Mouse (Mus musculus): Measurements from ENCODE around the gene Kat14. TPM values are rescaled to one million over a fixed set of nuclear protein-coding genes. Genes with fewer than 3 reads are reported as not detected.
A peak's percentile ranks its signal among the peaks of the same experiment; 100 is the strongest.

The Kat14 gene
- polyA plus RNA-seq, 1 experiment from 2014 or later, result 27.5 TPM

- Histone ChIP-seq H3K4me3 (no peak overlapping the region), H3K4me2 (no peak overlapping the region), H3K36me3 (no peaks in the 10 kb centered on the region), H3K9me3 (no peaks in the 10 kb centered on the region), H3K4me1 (replicated peaks) (no peaks in the 10 kb centered on the region), H3K27me3 (no peaks in the 10 kb centered on the region), H3K9ac (no peak overlapping the region), H3K27ac (replicated peaks) (no peak overlapping the region)
- WGBS, result 83% methylated on average over 5 of the region's 5 CpGs
- no peak for ATAC-seq (ENCODE audit: low read depth)
Observed at GRCm38 (mm10) chr2:144431286-144431825, 62.6 kb downstream of the Kat14 start.

- ATAC-seq (ENCODE audit: low read depth), result no peak
- 70% methylated on average over 10 of the region's 10 CpGs for WGBS
- no peak overlapping the region for H3K4me2 ChIP-seq
Observed at GRCm38 (mm10) chr2:144435679-144436078, 66.9 kb downstream of the Kat14 start.

GRCm38 (mm10) chr2:144438424-144438823, 69.6 kb downstream of the Kat14 start:
- no peak for ATAC-seq (ENCODE audit: low read depth)
- no peak overlapping the region for H3K4me3 ChIP-seq
- no peaks in the 10 kb centered on the region for H3K27me3 ChIP-seq
- no peaks in the 10 kb centered on the region for H3K36me3 ChIP-seq
- no peaks in the 10 kb centered on the region for H3K4me1 ChIP-seq (replicated peaks)
- H3K9me3 ChIP-seq, result no peaks in the 10 kb centered on the region
- H3K9ac ChIP-seq, result no peak overlapping the region
- WGBS, result 58% methylated on average over 4 of the region's 4 CpGs
- no peak overlapping the region for H3K27ac ChIP-seq (replicated peaks)
- H3K4me2 ChIP-seq, result no peak overlapping the region

More at GRCm38 (mm10) chr2:144435679-144436078, 66.9 kb downstream of the Kat14 start:
- no peaks in the 10 kb centered on the region for H3K4me1 ChIP-seq (replicated peaks)
- no peak overlapping the region for H3K4me3 ChIP-seq
- H3K9ac ChIP-seq, result no peak overlapping the region
- H3K36me3 ChIP-seq, result no peaks in the 10 kb centered on the region
- no peaks in the 10 kb centered on the region for H3K27me3 ChIP-seq
- no peaks in the 10 kb centered on the region for H3K9me3 ChIP-seq
- H3K27ac ChIP-seq (replicated peaks), result no peak overlapping the region

- 78% methylated on average over 3 of the region's 3 CpGs for WGBS
- H3K9ac ChIP-seq, result no peak overlapping the region
Observed at GRCm38 (mm10) chr2:144439191-144439700, 70.5 kb downstream of the Kat14 start.

GRCm38 (mm10) chr2:144441386-144441915, 72.7 kb downstream of the Kat14 start:
- WGBS, result 83% methylated on average over 11 of the region's 11 CpGs
- no peak for ATAC-seq (ENCODE audit: low read depth)
- Histone ChIP-seq H3K4me3 (no peak overlapping the region), H3K27ac (replicated peaks) (no peak overlapping the region), H3K36me3 (no peaks in the 10 kb centered on the region), H3K4me2 (no peak overlapping the region), H3K4me1 (replicated peaks) (no peaks in the 10 kb centered on the region), H3K9me3 (no peaks in the 10 kb centered on the region), H3K27me3 (no peaks in the 10 kb centered on the region), H3K9ac (no peak overlapping the region)

More at GRCm38 (mm10) chr2:144439191-144439700, 70.5 kb downstream of the Kat14 start:
- no peaks in the 10 kb centered on the region for H3K36me3 ChIP-seq
- no peak for ATAC-seq (ENCODE audit: low read depth)
- H3K4me3 ChIP-seq, result no peak overlapping the region
- no peaks in the 10 kb centered on the region for H3K9me3 ChIP-seq
- no peak overlapping the region for H3K4me2 ChIP-seq
- no peaks in the 10 kb centered on the region for H3K4me1 ChIP-seq (replicated peaks)
- H3K27ac ChIP-seq (replicated peaks), result no peak overlapping the region
- no peaks in the 10 kb centered on the region for H3K27me3 ChIP-seq

GRCm38 (mm10) chr2:144446360-144446999, 77.7 kb downstream of the Kat14 start:
- H3K9ac ChIP-seq, result no peak overlapping the region
- ATAC-seq (ENCODE audit: low read depth), result no peak
- no peak overlapping the region for H3K4me3 ChIP-seq
- H3K36me3 ChIP-seq, result no peaks in the 10 kb centered on the region
- H3K27ac ChIP-seq (replicated peaks), result no peak overlapping the region
- H3K4me1 ChIP-seq (replicated peaks), result no peaks in the 10 kb centered on the region
- 0 out of 2 replicates have a peak, but pooled peaks cover 3% of the 10 kb centered on the region for H3K27me3 ChIP-seq
- no peaks in the 10 kb centered on the region for H3K9me3 ChIP-seq
- 83% methylated on average over 7 of the region's 7 CpGs for WGBS
- no peak overlapping the region for H3K4me2 ChIP-seq

GRCm38 (mm10) chr2:144450378-144450777, 81.6 kb downstream of the Kat14 start:
- Histone ChIP-seq H3K27ac (replicated peaks) (no peak overlapping the region), H3K4me2 (no peak overlapping the region), H3K27me3 (peaks cover 25% of the 10 kb centered on the region), H3K4me3 (no peak overlapping the region), H3K9ac (no peak overlapping the region), H3K4me1 (replicated peaks) (no peaks in the 10 kb centered on the region), H3K9me3 (no peaks in the 10 kb centered on the region), H3K36me3 (no peaks in the 10 kb centered on the region)
- ATAC-seq (ENCODE audit: low read depth), result no peak
- WGBS, result 86% methylated on average over 2 of the region's 2 CpGs

- Histone ChIP-seq H3K27ac (replicated peaks) (no peak overlapping the region), H3K9me3 (no peaks in the 10 kb centered on the region), H3K4me3 (no peak overlapping the region), H3K4me1 (replicated peaks) (no peaks in the 10 kb centered on the region), H3K4me2 (no peak overlapping the region), H3K27me3 (peaks cover 46% of the 10 kb centered on the region), H3K36me3 (no peaks in the 10 kb centered on the region), H3K9ac (no peak overlapping the region)
- peak; percentile 56; the same call in 1 of the 2 replicates for ATAC-seq (ENCODE audit: low read depth)
- WGBS, result 14% methylated on average over 8 of the region's 8 CpGs
Observed at GRCm38 (mm10) chr2:144452364-144453008, 83.7 kb downstream of the Kat14 start.

Other genes starting within 250 kb of the Kat14 start
- 11.4 and 12.0 TPM in 2 replicates for gene Mgme1, start 98.3 kb upstream of the Kat14 start, polyA plus RNA-seq (2015; fragmentation: Nextera tagmentation; extraction: Ambion mirVana)
- 76.1 and 79.7 TPM in 2 replicates for gene Snx5, start 98.1 kb upstream of the Kat14 start, polyA plus RNA-seq (2015; fragmentation: Nextera tagmentation; extraction: Ambion mirVana)
- gene Ovol2, start 36.8 kb upstream of the Kat14 start, polyA plus RNA-seq (2015; fragmentation: Nextera tagmentation; extraction: Ambion mirVana), result 0.21 TPM in 1 of 2 replicates, not detected in the other
- 2.4 and 6.1 TPM in 2 replicates for gene Pet117, start within 50 bp of the Kat14 start, polyA plus RNA-seq (2015; fragmentation: Nextera tagmentation; extraction: Ambion mirVana)
- gene Dzank1, start 158.4 kb downstream of the Kat14 start, polyA plus RNA-seq (2015; fragmentation: Nextera tagmentation; extraction: Ambion mirVana), result 9.7 and 12.9 TPM in 2 replicates
- 27.4 and 28.4 TPM in 2 replicates for gene Polr3f, start 158.7 kb downstream of the Kat14 start, polyA plus RNA-seq (2015; fragmentation: Nextera tagmentation; extraction: Ambion mirVana)
- 62.1 and 64.9 TPM in 2 replicates for gene Rbbp9, start 181.9 kb downstream of the Kat14 start, polyA plus RNA-seq (2015; fragmentation: Nextera tagmentation; extraction: Ambion mirVana)
- gene Sec23b, start 187.2 kb downstream of the Kat14 start, polyA plus RNA-seq (2015; fragmentation: Nextera tagmentation; extraction: Ambion mirVana), result 75.2 and 75.6 TPM in 2 replicates
- gene Smim26, start 225.1 kb downstream of the Kat14 start, polyA plus RNA-seq (2015; fragmentation: Nextera tagmentation; extraction: Ambion mirVana), result 59.4 and 68.3 TPM in 2 replicates
- 77.0 and 88.7 TPM in 2 replicates for gene Dtd1, start 230.9 kb downstream of the Kat14 start, polyA plus RNA-seq (2015; fragmentation: Nextera tagmentation; extraction: Ambion mirVana)

Data from neural tube, embryonic 13.5 days (tissue).